Mouse (Mus musculus): ENCODE measurements around the gene Thsd4.
"Not testable (repeated sequence)": the region's sequence is repeated elsewhere in the genome, so short reads cannot be mapped to it uniquely, and the experiment has no call there.

The Thsd4 gene

DNA sequence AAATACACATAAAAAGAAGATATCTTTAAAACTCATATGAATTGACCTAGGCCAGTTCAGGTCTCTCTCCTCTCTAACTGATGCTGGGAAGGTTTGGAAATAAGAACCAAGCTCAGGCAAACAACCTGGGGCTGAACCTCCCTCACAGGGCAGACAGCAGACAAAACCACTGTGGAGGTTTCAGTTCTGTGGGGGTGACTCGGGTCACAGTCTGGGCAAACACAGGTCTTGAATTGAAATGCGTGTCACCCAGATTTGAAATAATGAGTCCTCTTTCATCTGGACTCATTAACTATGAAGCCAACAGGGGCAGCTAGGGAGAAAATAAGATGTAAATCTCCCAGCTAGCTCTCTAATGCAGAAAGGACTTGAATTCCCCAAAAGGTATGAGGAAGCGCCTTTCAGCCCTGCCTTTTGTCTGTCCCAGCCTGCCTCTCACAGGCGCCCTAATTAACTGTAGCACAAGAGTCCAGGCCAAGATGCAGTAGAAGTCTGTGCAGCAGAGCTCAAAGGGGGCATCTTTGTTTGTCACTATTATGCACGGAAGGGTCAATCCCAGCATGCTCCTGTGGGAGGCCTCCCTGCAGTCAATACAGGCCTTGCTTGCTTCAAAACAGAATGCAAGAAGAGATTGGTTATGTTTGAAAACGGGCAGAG is 297.7 kb downstream of the Thsd4 start:
- in situ Hi-C loops (cut with MboI, MseI) = loop anchor here (10.0 kb wide), 1 partner anchor 491 kb away; the partner anchor contains the start of gene Larp6

DNA sequence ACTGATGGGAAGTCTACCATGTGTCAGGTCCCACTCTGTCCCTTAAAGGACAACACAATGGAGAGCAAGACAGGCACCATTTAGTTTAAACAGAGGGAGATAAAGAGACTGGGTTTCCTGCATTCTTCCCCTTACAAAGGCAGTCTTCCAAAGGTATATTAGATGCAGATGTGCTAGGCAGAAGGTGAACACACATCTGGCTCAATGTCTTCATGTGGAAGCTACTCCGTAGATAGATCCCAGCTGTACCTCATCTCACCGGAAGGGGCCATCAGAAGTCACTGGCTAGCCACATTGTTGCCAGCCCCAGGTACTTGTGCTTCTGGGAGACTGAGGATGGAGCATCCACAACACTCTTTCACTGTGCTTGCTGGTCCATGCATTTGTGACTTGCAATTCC is 301.4 kb downstream of the Thsd4 start:
- in situ Hi-C loops (cut with MboI, MseI) = loop anchor here (10.0 kb wide), 1 partner anchor 494 kb away; the partner anchor contains the start of gene Larp6

DNA sequence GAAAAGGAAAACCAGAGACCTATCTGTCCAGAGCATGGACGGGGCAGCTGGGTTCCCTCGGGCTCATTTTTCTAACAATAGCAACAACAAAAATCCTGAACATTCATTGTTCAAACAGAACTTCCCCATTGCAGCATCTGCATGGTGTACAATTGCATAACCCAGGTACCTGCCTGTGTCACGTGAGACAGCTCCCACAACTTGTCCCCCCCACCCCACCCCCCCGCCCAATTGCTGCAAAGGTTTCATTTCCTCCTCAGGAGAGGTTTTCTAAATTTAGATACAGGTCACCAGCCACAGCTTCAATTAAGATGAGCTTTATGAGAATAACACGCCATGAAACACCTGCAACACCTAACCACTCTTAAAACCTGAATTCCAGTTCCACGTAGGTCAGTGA is 303.4 kb downstream of the Thsd4 start:
- in situ Hi-C loops (cut with MboI, MseI) = no loop called here

DNA sequence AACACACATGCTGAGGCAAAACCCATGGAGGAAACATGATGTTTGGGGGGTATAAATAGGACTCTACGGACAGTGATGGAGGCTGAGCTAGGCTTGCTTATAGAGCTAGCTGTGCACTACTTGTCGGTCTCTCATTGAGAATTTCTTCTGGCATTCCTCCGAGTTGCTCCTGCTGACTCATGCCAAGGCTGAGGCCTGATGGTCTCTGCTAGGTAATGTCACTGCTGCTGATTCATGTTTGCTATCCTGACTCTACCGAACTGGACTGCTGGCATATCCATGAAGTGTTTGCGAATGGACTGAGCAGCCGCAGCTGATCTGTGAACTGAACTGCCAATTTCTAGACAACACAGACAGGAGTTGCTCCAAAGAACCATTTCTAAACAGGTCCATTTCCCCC is 305.8 kb downstream of the Thsd4 start:
- in situ Hi-C loops (cut with MboI, MseI) = no loop called here

DNA sequence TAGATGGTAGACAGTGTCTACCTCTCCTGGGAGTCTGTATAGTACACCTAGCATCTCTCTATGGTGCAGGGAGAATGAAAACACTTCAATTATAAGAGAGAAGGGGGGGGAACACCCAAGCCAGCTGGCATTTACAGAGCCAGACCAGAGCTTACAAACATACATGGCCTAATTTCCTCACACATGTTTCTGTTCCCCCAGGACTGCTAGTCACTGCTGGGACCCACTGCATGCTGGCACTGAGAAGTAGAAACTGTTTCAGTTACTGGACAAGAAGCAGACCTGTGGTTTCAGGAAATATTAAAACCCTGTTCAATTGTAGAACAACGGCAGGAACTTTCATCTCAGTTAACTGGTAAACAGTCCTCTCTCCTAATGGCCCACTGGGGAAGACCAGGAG is 308.7 kb downstream of the Thsd4 start:
- in situ Hi-C loops (cut with MboI, MseI) = no loop called here

DNA sequence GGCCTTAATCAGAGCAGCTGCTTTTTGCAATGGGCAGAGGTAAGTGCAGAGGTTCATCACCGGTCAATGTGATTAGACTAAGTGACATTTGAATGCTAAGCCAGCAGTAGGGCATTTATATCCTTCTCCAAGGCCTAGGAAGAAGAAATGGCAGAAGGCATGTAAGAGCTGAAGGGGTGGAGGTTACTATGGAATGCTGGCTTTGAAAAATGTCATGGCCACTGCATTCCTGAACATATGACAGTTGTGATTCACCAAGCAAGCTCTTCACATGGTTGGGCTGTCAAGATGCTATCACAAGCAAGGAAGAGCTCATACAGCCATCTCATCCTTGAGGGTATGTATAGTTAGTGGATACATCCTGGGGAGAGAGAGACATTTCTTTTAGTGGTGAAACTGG is 313.0 kb downstream of the Thsd4 start:
- in situ Hi-C loops (cut with MboI, MseI) = no loop called here

DNA sequence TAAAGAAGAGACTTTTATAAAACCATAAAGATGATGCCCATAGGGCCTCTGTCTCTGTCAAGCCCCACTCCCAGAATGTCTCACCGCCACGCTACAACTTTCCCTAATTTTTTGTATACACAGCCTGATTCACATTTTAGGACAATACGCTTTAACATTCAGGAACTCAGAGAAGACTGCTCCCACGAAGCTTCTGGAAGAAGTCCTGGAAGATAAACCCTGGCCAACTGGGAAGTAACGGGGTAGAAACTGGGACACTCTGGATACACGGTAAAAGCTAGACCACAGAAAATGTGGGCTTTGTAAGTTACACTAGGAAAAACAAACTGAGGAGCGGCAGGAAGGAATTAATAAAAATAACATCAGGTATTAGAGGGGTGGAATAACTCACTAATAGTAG is 318.7 kb downstream of the Thsd4 start:
- in situ Hi-C loops (cut with MboI, MseI) = no loop called here

DNA sequence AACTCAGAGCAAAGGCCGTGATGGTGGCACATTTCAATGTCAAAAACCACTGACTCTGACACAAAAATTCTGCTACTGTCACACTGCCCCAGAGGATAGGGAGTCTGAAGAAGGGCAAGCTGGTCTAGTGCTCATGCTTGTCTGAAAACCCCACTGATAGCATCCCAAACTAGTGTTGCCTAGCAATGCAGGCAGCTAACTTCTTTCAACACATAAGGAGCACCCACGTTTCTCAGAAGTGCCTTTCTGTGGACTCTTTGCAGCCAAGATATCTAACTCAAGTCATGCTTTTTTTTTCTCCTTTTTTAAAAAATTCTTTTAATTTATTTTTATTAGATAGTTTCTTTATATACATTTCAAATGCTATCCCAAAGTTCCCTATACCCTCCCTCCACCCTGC is 321.4 kb downstream of the Thsd4 start:
- in situ Hi-C loops (cut with MboI, MseI) = no loop called here

DNA sequence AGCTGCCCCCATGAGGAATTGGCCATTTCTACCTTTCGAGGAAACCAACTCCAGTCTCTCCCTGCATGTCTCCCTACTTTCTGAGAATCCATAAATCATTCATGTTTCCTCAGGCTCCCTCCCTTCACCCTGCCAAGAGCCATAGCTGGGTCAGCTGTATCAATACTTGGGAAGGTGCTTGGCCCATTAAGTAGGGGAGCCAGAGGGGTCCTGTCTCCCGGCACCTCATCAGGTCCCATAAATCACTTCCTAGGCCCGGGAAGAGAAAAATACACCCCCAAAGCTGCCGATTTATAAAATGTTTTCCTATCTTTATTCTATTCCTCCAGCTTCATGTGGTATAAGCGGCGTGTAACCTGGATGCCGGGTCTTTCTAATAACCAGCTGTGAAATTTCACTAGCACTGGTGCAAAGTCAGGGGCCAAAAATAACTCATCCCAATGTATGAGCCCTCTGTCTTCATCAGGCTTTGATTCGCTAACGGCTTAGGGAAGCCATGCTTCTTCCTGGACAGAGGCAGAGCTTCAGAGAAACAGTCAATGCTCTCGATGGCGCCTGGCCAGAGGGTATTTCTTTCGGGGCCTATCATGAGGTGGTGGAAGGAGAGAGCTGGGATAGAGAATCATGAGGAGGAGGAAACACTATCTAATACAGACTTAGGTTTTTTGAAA is 323.2 kb downstream of the Thsd4 start:
- in situ Hi-C loops (cut with MboI, MseI) = no loop called here

DNA sequence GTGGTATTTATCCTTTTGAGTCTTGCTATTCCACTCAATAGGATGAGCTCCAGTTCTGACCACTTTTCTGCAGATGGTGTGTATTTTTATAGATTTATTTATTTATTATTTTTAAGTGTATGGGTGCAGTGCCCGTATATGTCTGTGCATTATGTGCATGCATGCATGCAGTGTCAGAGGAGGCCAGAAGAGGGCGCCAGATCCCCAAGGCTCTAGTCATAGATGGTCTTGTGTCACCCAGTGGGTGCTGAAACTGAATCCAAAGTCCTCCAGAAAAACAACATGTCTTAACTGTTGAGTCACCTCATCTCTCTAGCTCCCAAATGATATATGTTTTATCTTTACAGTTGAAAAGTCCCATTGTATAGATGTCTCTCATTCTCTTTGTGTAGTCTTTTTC is 326.3 kb downstream of the Thsd4 start:
- in situ Hi-C loops (cut with MboI, MseI) = no loop called here

DNA sequence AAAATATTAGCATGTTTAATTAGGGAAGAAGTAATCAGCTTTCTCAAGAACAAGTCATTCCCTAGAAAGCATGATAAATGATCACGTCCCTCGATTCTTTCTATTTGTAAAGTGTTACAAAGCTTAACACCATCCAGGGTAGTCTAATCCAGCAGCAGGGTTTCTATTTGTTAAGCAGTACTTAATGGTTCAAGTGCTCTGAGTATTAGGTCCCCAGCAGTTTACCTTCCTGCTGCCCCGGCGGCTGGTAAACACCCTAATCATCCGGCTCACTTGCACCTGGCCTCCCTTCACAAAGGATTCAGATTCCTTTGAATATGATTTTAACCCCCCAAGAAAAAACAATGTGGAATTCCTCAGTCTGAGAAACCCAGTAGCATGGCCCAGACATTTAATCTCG is 326.9 kb downstream of the Thsd4 start:
- in situ Hi-C loops (cut with MboI, MseI) = no loop called here

DNA sequence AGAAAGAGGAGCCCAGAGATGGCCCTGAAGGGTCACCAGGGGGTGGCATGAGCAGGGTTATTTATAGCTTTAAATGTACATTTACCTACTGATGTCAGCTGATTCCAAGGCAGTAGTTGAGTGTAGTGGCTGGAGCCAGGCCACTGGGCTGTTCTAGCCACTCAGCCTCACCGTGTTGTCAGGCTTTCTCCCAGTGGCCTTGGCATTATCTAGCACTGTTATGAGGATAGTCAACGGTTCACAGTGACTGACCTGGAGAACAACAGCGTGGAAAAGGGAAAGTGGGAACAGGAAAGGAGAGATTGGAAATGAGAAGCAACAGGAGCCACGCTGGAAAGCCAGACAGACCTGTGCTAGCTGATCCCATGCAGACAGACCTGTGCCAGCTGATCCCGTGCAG is 329.5 kb downstream of the Thsd4 start:
- in situ Hi-C loops (cut with MboI, MseI) = no loop called here

DNA sequence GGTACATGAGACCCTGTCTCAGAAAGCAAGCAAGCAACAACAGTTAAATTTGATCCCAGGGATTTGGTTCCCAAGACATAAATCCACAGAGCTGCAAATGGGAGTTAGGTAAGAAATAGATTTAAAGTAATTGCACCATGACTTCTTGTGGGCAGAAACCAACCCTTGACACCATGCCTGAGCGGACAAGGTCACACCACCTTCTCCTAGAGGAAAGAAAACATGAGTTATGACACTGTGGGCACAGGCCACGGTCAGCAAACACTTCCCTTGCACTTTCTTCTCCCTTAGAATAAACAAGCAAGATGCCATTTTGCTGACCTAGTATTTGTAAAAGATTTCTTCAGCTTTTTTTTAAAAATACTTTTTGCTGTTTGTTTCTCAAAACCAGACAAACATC is 334.4 kb downstream of the Thsd4 start:
- in situ Hi-C loops (cut with MboI, MseI) = no loop called here

DNA sequence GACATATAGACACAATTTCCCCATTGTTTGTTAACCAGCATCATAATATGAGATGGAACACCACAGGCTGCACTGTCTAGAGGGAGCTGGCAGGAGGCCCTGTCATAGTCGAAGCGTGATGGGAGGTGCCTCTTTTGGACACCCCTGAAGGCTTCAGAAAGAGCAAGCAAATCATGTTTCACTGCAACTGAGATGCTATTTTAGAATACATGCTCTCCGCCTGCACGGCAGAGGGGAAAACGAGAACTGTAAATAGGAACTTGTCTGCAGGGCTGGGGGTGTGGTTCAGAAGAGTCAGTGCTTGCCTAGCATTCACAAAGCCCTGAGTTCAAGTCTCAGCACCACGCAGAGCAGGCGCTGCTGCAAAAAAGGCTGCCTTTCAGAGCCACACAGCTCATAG is 334.9 kb downstream of the Thsd4 start:
- in situ Hi-C loops (cut with MboI, MseI) = no loop called here

DNA sequence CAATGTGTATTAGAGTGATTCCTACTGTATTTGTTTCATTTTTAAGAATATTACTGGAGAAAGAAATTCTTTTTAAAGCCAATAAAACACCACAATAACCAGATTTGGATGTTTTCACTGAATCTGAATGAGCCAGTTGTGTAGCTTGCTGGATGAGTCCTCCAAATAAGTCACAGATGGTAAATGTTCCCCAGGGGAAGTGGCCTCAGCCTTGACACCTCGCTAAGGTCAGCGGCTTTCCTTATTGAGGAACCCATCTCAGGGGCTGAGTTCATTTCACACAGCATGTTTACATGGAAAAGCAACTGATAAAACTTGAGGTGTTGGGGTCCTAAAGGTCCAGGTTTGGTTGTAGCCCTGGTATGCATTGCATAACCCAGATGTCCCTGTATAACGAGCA is 337.8 kb downstream of the Thsd4 start:
- in situ Hi-C loops (cut with MboI, MseI) = no loop called here

DNA sequence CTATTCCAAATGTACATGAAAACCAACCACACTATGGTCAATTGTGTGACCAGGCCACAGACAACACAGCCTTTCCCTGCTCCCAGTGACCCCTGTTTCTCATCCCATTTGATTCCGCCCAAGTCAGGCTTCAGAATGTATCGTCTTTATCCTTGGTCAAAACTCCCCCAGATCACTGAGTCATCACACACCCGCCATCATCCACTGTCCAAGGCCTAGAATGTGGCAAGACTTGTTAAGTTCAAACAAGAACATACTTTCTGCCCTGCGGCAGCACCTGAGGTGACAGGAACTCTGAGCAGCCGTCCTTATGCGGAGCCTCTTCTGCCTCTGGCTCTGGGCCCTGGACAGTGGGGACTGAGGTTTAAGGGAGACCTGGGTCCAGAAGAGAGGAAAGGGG is 339.5 kb downstream of the Thsd4 start:
- in situ Hi-C loops (cut with MboI, MseI) = no loop called here

DNA sequence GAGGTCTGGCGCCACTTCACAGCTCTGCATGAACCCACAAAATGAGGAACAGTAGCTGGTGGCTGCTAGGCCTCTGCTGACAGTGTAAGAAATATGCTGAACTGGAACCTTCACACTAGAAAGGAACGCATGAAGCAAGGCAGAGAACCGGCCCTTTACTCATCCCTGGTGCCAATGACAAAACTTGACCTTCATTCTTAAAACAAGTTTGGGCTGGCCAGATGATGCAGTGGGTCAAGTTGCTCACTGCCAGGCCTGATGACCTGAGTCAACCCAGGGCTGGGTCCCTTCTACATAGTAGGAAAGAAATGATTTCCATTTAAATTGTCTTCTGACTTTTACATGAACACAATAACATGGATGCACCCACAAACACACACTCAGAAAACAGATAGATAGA is 340.9 kb downstream of the Thsd4 start:
- in situ Hi-C loops (cut with MboI, MseI) = no loop called here

DNA sequence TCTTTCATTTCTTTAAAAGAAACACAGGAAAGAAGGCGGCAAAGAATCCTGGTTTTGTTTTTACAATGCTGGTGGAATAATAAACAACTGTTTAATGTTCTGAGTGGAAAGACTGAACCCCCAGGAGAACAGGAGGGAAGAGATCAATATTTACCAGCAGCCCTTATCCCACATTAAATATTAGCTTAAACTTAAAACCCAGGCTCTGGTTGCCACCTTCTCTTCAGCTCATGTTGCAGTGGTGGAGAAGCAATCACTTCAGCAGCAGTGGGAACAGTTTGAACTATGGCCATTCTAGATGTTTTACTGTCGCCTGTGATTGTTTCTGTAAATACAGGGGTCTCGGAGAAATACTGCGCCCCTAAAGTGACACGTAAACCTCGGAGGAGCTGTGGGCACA is 341.7 kb downstream of the Thsd4 start:
- in situ Hi-C loops (cut with MboI, MseI) = no loop called here

DNA sequence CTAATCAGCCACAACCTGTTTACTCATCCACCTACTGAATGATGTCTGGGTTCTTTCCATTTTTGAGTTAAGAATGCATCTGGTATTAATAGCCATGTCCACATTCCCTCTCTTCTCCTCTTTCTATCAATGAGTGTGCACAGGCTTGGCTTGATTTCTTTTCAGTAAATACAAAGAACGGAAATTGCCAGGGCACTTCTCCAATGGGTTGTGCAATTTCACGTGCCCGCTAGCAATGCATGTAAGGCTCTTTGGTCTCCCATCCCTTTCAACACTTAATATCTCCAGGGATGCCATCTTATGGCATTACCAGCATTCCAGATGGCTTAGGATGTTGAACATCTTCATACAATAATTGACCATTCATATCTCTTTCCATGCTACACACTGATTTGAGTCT is 345.5 kb downstream of the Thsd4 start:
- in situ Hi-C loops (cut with MboI, MseI) = no loop called here

DNA sequence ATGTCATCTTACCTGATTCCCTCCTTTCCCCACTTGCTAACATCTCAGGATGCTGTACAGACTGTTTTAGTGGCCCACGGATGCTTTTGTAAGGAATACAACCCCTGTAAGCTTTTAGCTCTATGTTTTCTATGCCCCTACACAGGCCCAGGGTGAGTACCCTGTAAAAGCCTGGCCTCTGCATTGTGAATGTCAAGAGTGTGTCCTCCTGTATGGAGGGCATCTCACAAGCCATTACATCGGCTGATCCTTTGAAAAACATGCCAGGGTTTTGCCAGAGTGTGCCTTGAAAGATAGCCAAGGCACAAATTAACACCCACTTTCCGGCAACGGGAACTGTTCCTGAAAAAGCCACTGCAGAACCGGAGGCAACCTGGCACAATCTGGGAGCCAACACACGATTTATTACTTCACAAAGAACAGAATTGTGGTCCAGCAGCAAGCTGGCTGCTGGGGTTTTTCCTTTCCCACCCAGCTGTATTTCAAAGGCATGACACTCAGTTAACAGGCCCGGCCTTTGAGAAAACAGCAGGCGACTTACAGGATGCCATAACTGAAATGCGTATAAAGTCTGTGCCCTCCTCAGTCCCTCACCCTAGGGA is 349.3 kb downstream of the Thsd4 start:
- in situ Hi-C loops (cut with MboI, MseI) = not testable (repeated sequence)

DNA sequence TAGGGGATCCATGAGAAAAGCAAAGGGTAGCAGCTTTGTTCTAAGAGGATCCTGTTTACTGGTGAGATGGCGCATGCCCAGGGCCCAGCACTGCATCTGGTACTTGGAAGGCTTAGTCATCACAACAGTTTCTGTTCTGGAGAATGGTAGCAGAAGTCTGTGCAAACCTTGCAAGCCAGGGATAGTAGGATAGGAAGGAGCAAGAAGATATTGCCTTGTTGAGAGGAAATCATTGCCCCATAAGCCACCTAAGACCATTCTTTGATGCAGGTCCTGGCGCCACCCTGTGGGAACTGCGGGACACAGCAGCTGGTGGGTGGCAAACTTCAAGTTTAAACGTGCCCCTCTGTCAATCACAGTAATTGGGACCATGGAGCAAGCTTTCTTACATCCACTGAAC is 354.9 kb downstream of the Thsd4 start:
- in situ Hi-C loops (cut with MboI, MseI) = no loop called here

DNA sequence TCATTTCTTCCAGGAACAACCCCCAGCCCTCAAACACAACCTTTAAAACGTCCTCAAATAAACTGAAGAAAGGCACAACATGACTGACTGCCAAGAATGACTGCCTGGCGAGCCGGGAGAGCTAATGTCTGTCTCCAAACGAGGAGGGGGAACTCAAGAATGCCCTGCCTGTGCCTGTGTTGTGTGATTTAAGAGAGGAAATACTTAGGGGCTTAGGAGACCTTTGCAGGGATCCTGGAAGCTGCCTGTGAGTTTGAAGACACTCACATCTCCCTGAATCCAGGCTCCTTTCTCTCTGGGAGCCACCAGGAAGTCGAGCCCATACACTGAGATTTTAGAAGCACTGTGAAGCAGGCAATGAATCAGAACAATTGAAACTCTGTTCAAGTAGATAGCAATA is 361.0 kb downstream of the Thsd4 start:
- in situ Hi-C loops (cut with MboI, MseI) = no loop called here

DNA sequence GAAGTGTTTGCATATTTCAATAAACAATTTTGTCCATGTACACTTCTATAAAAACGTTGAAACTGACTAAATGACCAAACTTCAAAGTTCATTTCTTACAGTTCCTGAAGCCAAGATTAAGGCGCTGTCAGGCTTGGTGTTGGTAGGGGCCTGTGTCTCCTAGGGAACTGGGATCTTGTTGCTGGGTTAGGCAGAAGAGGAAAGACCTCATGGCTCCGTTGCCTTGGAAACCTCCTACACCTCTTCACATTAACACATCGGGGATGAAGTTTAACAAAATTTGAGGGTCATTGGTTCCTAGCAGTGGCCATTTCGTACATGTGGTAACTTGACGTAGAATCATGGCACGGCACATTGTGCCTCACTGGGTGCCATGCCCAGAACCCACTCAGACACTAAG is 361.7 kb downstream of the Thsd4 start:
- in situ Hi-C loops (cut with MboI, MseI) = no loop called here

Measured in T-helper 1 cell (primary cell).